Mouse (Mus musculus): ENCODE results near the gene Tjp1.

The Tjp1 gene

GRCm38 (mm10) chr7:65430401-65430800 is 97.2 kb downstream of the Tjp1 start:
- DNase-seq = no peak

GRCm38 (mm10) chr7:65424519-65424918 is 103.1 kb downstream of the Tjp1 start:
- DNase-seq = no peak

- DNase-seq = no peak
These were observed 105.1 kb downstream of the Tjp1 start for GRCm38 (mm10) chr7:65422456-65422855.

- DNase-seq = peak; percentile 96
These were observed 106.1 kb downstream of the Tjp1 start for GRCm38 (mm10) chr7:65421451-65421850.

GRCm38 (mm10) chr7:65419926-65420325 is 107.7 kb downstream of the Tjp1 start:
- DNase-seq = no peak

GRCm38 (mm10) chr7:65419012-65419411 is 108.6 kb downstream of the Tjp1 start:
- DNase-seq = no peak

GRCm38 (mm10) chr7:65418366-65418911 is 109.1 kb downstream of the Tjp1 start:
- DNase-seq = peak; percentile 90

- peak; percentile 98 for DNase-seq
These were observed 110.1 kb downstream of the Tjp1 start for GRCm38 (mm10) chr7:65417231-65418100.

GRCm38 (mm10) chr7:65416506-65416905 is 111.1 kb downstream of the Tjp1 start:
- peak; percentile 87 for DNase-seq

- peak; percentile 78 for DNase-seq
These were observed 113.3 kb downstream of the Tjp1 start for GRCm38 (mm10) chr7:65413946-65414945.

- DNase-seq = peak; percentile 96
These were observed 116.9 kb downstream of the Tjp1 start for GRCm38 (mm10) chr7:65410668-65411067.

- peak; percentile 83 for DNase-seq
These were observed 121.2 kb downstream of the Tjp1 start for GRCm38 (mm10) chr7:65406427-65406826.

- DNase-seq = peak; percentile 61
These were observed 125.1 kb downstream of the Tjp1 start for GRCm38 (mm10) chr7:65402516-65402915.

- peak; percentile 75 for DNase-seq
These were observed 126.0 kb downstream of the Tjp1 start for GRCm38 (mm10) chr7:65401622-65402021.

- peak; percentile 64 for DNase-seq
These were observed 131.7 kb downstream of the Tjp1 start for GRCm38 (mm10) chr7:65395891-65396290.

GRCm38 (mm10) chr7:65395166-65395565 is 132.4 kb downstream of the Tjp1 start:
- peak; percentile 81 for DNase-seq

GRCm38 (mm10) chr7:65394672-65395071 is 132.9 kb downstream of the Tjp1 start:
- peak; percentile 89 for DNase-seq

- DNase-seq = peak; percentile 91
These were observed 133.7 kb downstream of the Tjp1 start for GRCm38 (mm10) chr7:65393704-65394452.

- peak; percentile 55 for DNase-seq
These were observed 134.6 kb downstream of the Tjp1 start for GRCm38 (mm10) chr7:65392986-65393385.

GRCm38 (mm10) chr7:65389539-65389938 is 138.0 kb downstream of the Tjp1 start:
- DNase-seq = peak; percentile 61

GRCm38 (mm10) chr7:65388243-65389013 is 139.2 kb downstream of the Tjp1 start:
- peak; percentile 93 for DNase-seq

Measured in heart, adult 11 months (tissue).